Mouse (Mus musculus): ENCODE results near the gene Sirt4. TPM values are rescaled to one million over a fixed set of nuclear protein-coding genes. Genes with fewer than 3 reads are reported as not detected.
"Not testable (repeated sequence)": the region's sequence is repeated elsewhere in the genome, so short reads cannot be mapped to it uniquely, and the experiment has no call there.

The Sirt4 gene
- polyA plus RNA-seq, 1 experiment from 2014 or later = 24.2 TPM

- H3K4me2 ChIP-seq (replicated peaks) = no peak overlapping the region
- no peak overlapping the region for H3K9ac ChIP-seq (replicated peaks)
- no peaks in the 10 kb centered on the region for H3K27me3 ChIP-seq
- no peaks in the 10 kb centered on the region for H3K9me3 ChIP-seq
- WGBS = 75% methylated on average over 15 of the region's 15 CpGs
- H3K4me1 ChIP-seq = peaks cover 22% of the 10 kb centered on the region
- no peak overlapping the region for H3K4me3 ChIP-seq
- no peaks in the 10 kb centered on the region for H3K36me3 ChIP-seq
- ATAC-seq (ENCODE audit: low FRiP score, low read depth) = no peak
- H3K27ac ChIP-seq (replicated peaks) = no peak overlapping the region
Measured at GRCm38 (mm10) chr5:115522981-115523499, 38.5 kb upstream of the Sirt4 start.

- ATAC-seq (ENCODE audit: low FRiP score, low read depth) = no peak
- whole genome bisulfite sequencing = 75% methylated on average over 4 of the region's 4 CpGs
- Histone ChIP-seq H3K4me2 (replicated peaks) (no peak overlapping the region), H3K27ac (replicated peaks) (no peak overlapping the region), H3K9ac (replicated peaks) (no peak overlapping the region), H3K36me3 (no peaks in the 10 kb centered on the region), H3K4me1 (peaks cover 22% of the 10 kb centered on the region), H3K9me3 (no peaks in the 10 kb centered on the region), H3K27me3 (no peaks in the 10 kb centered on the region), H3K4me3 (no peak overlapping the region)
Measured at GRCm38 (mm10) chr5:115522531-115522930, 38.0 kb upstream of the Sirt4 start.

- Histone ChIP-seq H3K4me2 (replicated peaks) (no peak overlapping the region), H3K4me3 (no peak overlapping the region), H3K36me3 (no peaks in the 10 kb centered on the region), H3K27me3 (no peaks in the 10 kb centered on the region), H3K4me1 (peaks cover 22% of the 10 kb centered on the region), H3K9me3 (no peaks in the 10 kb centered on the region), H3K9ac (replicated peaks) (no peak overlapping the region), H3K27ac (replicated peaks) (no peak overlapping the region; the same call in 1 of the 2 replicates)
- no peak for ATAC-seq (ENCODE audit: low FRiP score, low read depth)
- 72% methylated on average over 21 of the region's 21 CpGs for WGBS
Measured at GRCm38 (mm10) chr5:115521553-115522461, 37.3 kb upstream of the Sirt4 start.

- Histone ChIP-seq H3K4me3 (no peak overlapping the region), H3K36me3 (no peaks in the 10 kb centered on the region), H3K9me3 (no peaks in the 10 kb centered on the region), H3K4me1 (peaks cover 23% of the 10 kb centered on the region), H3K27ac (replicated peaks) (no peak overlapping the region), H3K9ac (replicated peaks) (no peak overlapping the region), H3K27me3 (no peaks in the 10 kb centered on the region), H3K4me2 (replicated peaks) (no peak overlapping the region)
- no peak for ATAC-seq (ENCODE audit: low FRiP score, low read depth)
- WGBS = 75% methylated on average over 21 of the region's 21 CpGs
Measured at GRCm38 (mm10) chr5:115520325-115520869, 35.9 kb upstream of the Sirt4 start.

- H3K4me3 ChIP-seq; H3K27ac ChIP-seq (replicated peaks); H3K9ac ChIP-seq (replicated peaks); H3K36me3 ChIP-seq; H3K27me3 ChIP-seq; ATAC-seq (ENCODE audit: low FRiP score, low read depth); H3K9me3 ChIP-seq; H3K4me2 ChIP-seq (replicated peaks): not testable (repeated sequence)
- WGBS = 89% methylated on average over 8 of the region's 8 CpGs
- H3K4me1 ChIP-seq = peaks cover 22% of the 10 kb centered on the region; the same call in 1 of the 2 replicates
Measured at GRCm38 (mm10) chr5:115518214-115518613, 33.7 kb upstream of the Sirt4 start.

GRCm38 (mm10) chr5:115517501-115517900 lies 33.0 kb upstream of the Sirt4 start:
- WGBS = 94% methylated on average over 9 of the region's 9 CpGs
- peaks cover 19% of the 10 kb centered on the region; the same call in 1 of the 2 replicates for H3K4me1 ChIP-seq
- no peaks in the 10 kb centered on the region for H3K9me3 ChIP-seq
- no peak overlapping the region for H3K4me2 ChIP-seq (replicated peaks)
- H3K9ac ChIP-seq (replicated peaks) = no peak overlapping the region
- no peak overlapping the region for H3K4me3 ChIP-seq
- H3K27ac ChIP-seq (replicated peaks) = no peak overlapping the region
- ATAC-seq (ENCODE audit: low FRiP score, low read depth) = no peak
- H3K36me3 ChIP-seq = no peaks in the 10 kb centered on the region
- H3K27me3 ChIP-seq = no peaks in the 10 kb centered on the region

- no peak overlapping the region for H3K4me2 ChIP-seq (replicated peaks)
- H3K9me3 ChIP-seq = no peaks in the 10 kb centered on the region
- no peak overlapping the region for H3K27ac ChIP-seq (replicated peaks)
- no peaks in the 10 kb centered on the region for H3K36me3 ChIP-seq
- H3K4me1 ChIP-seq = peaks cover 16% of the 10 kb centered on the region; the same call in 1 of the 2 replicates
- ATAC-seq (ENCODE audit: low FRiP score, low read depth) = no peak
- no peaks in the 10 kb centered on the region for H3K27me3 ChIP-seq
- no peak overlapping the region for H3K4me3 ChIP-seq
- H3K9ac ChIP-seq (replicated peaks) = no peak overlapping the region
- 93% methylated on average over 7 of the region's 7 CpGs for WGBS
Measured at GRCm38 (mm10) chr5:115516908-115517307, 32.4 kb upstream of the Sirt4 start.

- Histone ChIP-seq H3K9ac (replicated peaks) (no peak overlapping the region), H3K4me2 (replicated peaks) (no peak overlapping the region), H3K4me3 (no peak overlapping the region), H3K4me1 (peaks cover 11% of the 10 kb centered on the region; the same call in 1 of the 2 replicates), H3K36me3 (no peaks in the 10 kb centered on the region), H3K27me3 (no peaks in the 10 kb centered on the region), H3K27ac (replicated peaks) (no peak overlapping the region), H3K9me3 (no peaks in the 10 kb centered on the region)
- 82% methylated on average over 32 of the region's 32 CpGs for WGBS
- no peak for ATAC-seq (ENCODE audit: low FRiP score, low read depth)
Measured at GRCm38 (mm10) chr5:115516081-115516907, 31.8 kb upstream of the Sirt4 start.

GRCm38 (mm10) chr5:115514896-115515587 lies 30.5 kb upstream of the Sirt4 start:
- H3K9ac ChIP-seq (replicated peaks) = no peak overlapping the region
- 69% methylated on average over 20 of the region's 20 CpGs for WGBS
- peak overlapping the region; percentile 8; the same call in 1 of the 2 replicates for H3K27ac ChIP-seq (replicated peaks)
- H3K4me1 ChIP-seq = peaks cover 14% of the 10 kb centered on the region
- no peak for ATAC-seq (ENCODE audit: low FRiP score, low read depth)
- H3K36me3 ChIP-seq = no peaks in the 10 kb centered on the region
- no peaks in the 10 kb centered on the region for H3K9me3 ChIP-seq
- H3K4me3 ChIP-seq = no peak overlapping the region
- H3K4me2 ChIP-seq (replicated peaks) = no peak overlapping the region
- H3K27me3 ChIP-seq = no peaks in the 10 kb centered on the region

- Histone ChIP-seq H3K4me1 (peaks cover 21% of the 10 kb centered on the region), H3K27ac (replicated peaks) (0 out of 2 replicates have a peak overlapping the region, but pooled peaks have one; percentile 8), H3K4me2 (replicated peaks) (no peak overlapping the region), H3K4me3 (no peak overlapping the region), H3K9ac (replicated peaks) (no peak overlapping the region), H3K27me3 (no peaks in the 10 kb centered on the region), H3K9me3 (no peaks in the 10 kb centered on the region), H3K36me3 (no peaks in the 10 kb centered on the region)
- ATAC-seq (ENCODE audit: low FRiP score, low read depth) = no peak
- WGBS = 89% methylated on average over 6 of the region's 6 CpGs
Measured at GRCm38 (mm10) chr5:115514346-115514745, 29.8 kb upstream of the Sirt4 start.

- Histone ChIP-seq H3K27ac (replicated peaks) (no peak overlapping the region), H3K9me3 (no peaks in the 10 kb centered on the region), H3K27me3 (0 out of 2 replicates have a peak, but pooled peaks cover 1% of the 10 kb centered on the region), H3K36me3 (no peaks in the 10 kb centered on the region), H3K9ac (replicated peaks) (no peak overlapping the region), H3K4me1 (peaks cover 28% of the 10 kb centered on the region), H3K4me3 (no peak overlapping the region), H3K4me2 (replicated peaks) (no peak overlapping the region)
- ATAC-seq (ENCODE audit: low FRiP score, low read depth) = no peak
- WGBS = 95% methylated on average over 16 of the region's 16 CpGs
Measured at GRCm38 (mm10) chr5:115513721-115514120, 29.2 kb upstream of the Sirt4 start.

Data from midbrain, embryonic 12.5 days (tissue).